Mouse (Mus musculus): ENCODE data around the gene Lrig3. TPM values are rescaled to one million over a fixed set of nuclear protein-coding genes. Genes with fewer than 3 reads are reported as not detected.
A peak's percentile ranks its signal among the peaks of the same experiment; 100 is the strongest.

Gene Lrig3
- polyA plus RNA-seq, 1 experiment from 2014 or later = 23.2 TPM

DNA sequence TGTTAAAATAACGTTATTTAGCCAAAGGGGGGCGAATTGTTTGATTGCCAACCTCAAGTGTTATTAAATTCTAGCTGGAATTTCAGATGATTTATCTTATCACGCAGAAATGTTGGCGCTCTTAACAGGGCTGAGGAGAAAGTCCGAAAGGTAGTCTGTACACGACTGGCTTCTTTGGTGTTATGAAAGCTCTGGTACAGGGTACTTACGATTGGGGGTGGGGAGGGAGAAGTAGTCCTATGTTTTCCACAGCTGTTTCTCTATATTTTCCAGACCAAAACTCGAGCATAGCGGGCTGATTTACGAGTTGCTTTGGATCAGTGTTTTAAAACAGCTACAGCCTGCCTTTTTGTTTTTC, 3.1 kb downstream of the Lrig3 start:
- no peak for DNase-seq (ENCODE audit: low spot score)

DNA sequence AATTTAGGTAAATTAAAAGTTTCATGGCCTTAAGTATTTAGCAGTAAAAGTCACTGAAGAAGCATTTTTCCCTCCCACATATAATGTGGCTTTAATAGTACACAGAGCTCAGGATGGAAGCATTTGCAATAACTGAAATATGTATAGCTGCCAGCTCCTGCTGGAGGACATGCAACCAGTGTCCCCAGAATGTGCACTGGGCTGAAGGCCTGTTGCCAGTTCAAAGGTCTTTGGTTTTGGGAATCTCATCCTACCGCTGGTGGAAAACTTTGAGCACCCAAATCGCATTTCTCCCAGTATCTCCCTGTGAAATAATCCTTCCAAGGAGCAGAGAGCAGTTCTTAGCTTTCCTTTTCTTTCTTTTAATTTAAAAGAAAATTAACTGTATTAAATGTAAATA, 4.1 kb downstream of the Lrig3 start:
- ATAC-seq (ENCODE audit: insufficient read depth, low FRiP score, low TSS enrichment) (no peak), DNase-seq (ENCODE audit: low spot score) (no peak)
- no peak overlapping the region for H3K9ac ChIP-seq (ENCODE audit: low read length)
- peak overlapping the region; percentile 77 for H3K4me2 ChIP-seq (ENCODE audit: low read depth)
- H3K4me1 ChIP-seq (ENCODE audit: control insufficient read depth, insufficient read depth, low read length) = peaks cover 9% of the 10 kb centered on the region; the same call in 1 of the 2 replicates
- H3K36me3 ChIP-seq (ENCODE audit: control insufficient read depth, insufficient read depth, low read length) = no peaks in the 10 kb centered on the region
- H3K27ac ChIP-seq (ENCODE audit: low read depth, low read length) = peak overlapping the region; percentile 67
- peak overlapping the region; percentile 18 for H3K4me3 ChIP-seq (ENCODE audit: low read depth, low read length)
- no peaks in the 10 kb centered on the region for H3K9me3 ChIP-seq (ENCODE audit: control insufficient read depth, low read length)
- 48% methylated on average over 2 of the region's 2 CpGs for WGBS
- no peaks in the 10 kb centered on the region for H3K27me3 ChIP-seq (ENCODE audit: control insufficient read depth, insufficient read depth, low read length)

More for the DNA sequence above, 3.1 kb downstream of the Lrig3 start:
- H3K27ac ChIP-seq (ENCODE audit: low read depth, low read length) = peak overlapping the region; percentile 58; the same call in 1 of the 2 replicates
- peak overlapping the region; percentile 88 for H3K9ac ChIP-seq (ENCODE audit: low read length)
- H3K27me3 ChIP-seq (ENCODE audit: control insufficient read depth, insufficient read depth, low read length) = no peaks in the 10 kb centered on the region
- no peaks in the 10 kb centered on the region for H3K9me3 ChIP-seq (ENCODE audit: control insufficient read depth, low read length)
- WGBS = 21% methylated on average over 10 of the region's 10 CpGs
- peak overlapping the region; percentile 77 for H3K4me2 ChIP-seq (ENCODE audit: low read depth)
- no peaks in the 10 kb centered on the region for H3K36me3 ChIP-seq (ENCODE audit: control insufficient read depth, insufficient read depth, low read length)
- peaks cover 9% of the 10 kb centered on the region; the same call in 1 of the 2 replicates for H3K4me1 ChIP-seq (ENCODE audit: control insufficient read depth, insufficient read depth, low read length)
- no peak for ATAC-seq (ENCODE audit: insufficient read depth, low FRiP score, low TSS enrichment)
- peak overlapping the region; percentile 73 for H3K4me3 ChIP-seq (ENCODE audit: low read depth, low read length)

- Histone ChIP-seq H3K4me3 (ENCODE audit: low read depth, low read length) (peak overlapping the region; percentile 18), H3K27me3 (ENCODE audit: control insufficient read depth, insufficient read depth, low read length) (no peaks in the 10 kb centered on the region), H3K9me3 (ENCODE audit: control insufficient read depth, low read length) (no peaks in the 10 kb centered on the region), H3K4me2 (ENCODE audit: low read depth) (peak overlapping the region; percentile 77), H3K36me3 (ENCODE audit: control insufficient read depth, insufficient read depth, low read length) (no peaks in the 10 kb centered on the region), H3K27ac (ENCODE audit: low read depth, low read length) (peak overlapping the region; percentile 67), H3K9ac (ENCODE audit: low read length) (no peak overlapping the region), H3K4me1 (ENCODE audit: control insufficient read depth, insufficient read depth, low read length) (peaks cover 9% of the 10 kb centered on the region; the same call in 1 of the 2 replicates)
- DNase-seq (ENCODE audit: low spot score) (peak; percentile 45), ATAC-seq (ENCODE audit: insufficient read depth, low FRiP score, low TSS enrichment) (no peak)
- WGBS = 22% methylated on average over 4 of the region's 4 CpGs
Measured at GRCm38 (mm10) chr10:125970500-125970899, 4.5 kb downstream of the Lrig3 start.

GRCm38 (mm10) chr10:125973726-125974125, 7.8 kb downstream of the Lrig3 start:
- no peaks in the 10 kb centered on the region for H3K36me3 ChIP-seq (ENCODE audit: control insufficient read depth, insufficient read depth, low read length)
- 52% methylated on average over 7 of the region's 7 CpGs for WGBS
- H3K27me3 ChIP-seq (ENCODE audit: control insufficient read depth, insufficient read depth, low read length) = no peaks in the 10 kb centered on the region
- no peak overlapping the region for H3K4me2 ChIP-seq (ENCODE audit: low read depth)
- no peak overlapping the region for H3K9ac ChIP-seq (ENCODE audit: low read length)
- DNase-seq (ENCODE audit: low spot score) = no peak
- H3K4me3 ChIP-seq (ENCODE audit: low read depth, low read length) = no peak overlapping the region
- H3K9me3 ChIP-seq (ENCODE audit: control insufficient read depth, low read length) = no peaks in the 10 kb centered on the region
- no peak for ATAC-seq (ENCODE audit: insufficient read depth, low FRiP score, low TSS enrichment)
- no peak overlapping the region for H3K27ac ChIP-seq (ENCODE audit: low read depth, low read length)
- peaks cover 9% of the 10 kb centered on the region; the same call in 1 of the 2 replicates for H3K4me1 ChIP-seq (ENCODE audit: control insufficient read depth, insufficient read depth, low read length)

GRCm38 (mm10) chr10:125981938-125982337, 16.0 kb downstream of the Lrig3 start:
- 93% methylated on average over 5 of the region's 5 CpGs for WGBS
- ATAC-seq (ENCODE audit: insufficient read depth, low FRiP score, low TSS enrichment) (no peak), DNase-seq (ENCODE audit: low spot score) (no peak)
- Histone ChIP-seq H3K27ac (ENCODE audit: low read depth, low read length) (no peak overlapping the region), H3K27me3 (ENCODE audit: control insufficient read depth, insufficient read depth, low read length) (no peaks in the 10 kb centered on the region), H3K36me3 (ENCODE audit: control insufficient read depth, insufficient read depth, low read length) (no peaks in the 10 kb centered on the region), H3K4me3 (ENCODE audit: low read depth, low read length) (no peak overlapping the region), H3K9ac (ENCODE audit: low read length) (no peak overlapping the region), H3K9me3 (ENCODE audit: control insufficient read depth, low read length) (no peaks in the 10 kb centered on the region), H3K4me2 (ENCODE audit: low read depth) (no peak overlapping the region), H3K4me1 (ENCODE audit: control insufficient read depth, insufficient read depth, low read length) (no peaks in the 10 kb centered on the region)

DNA sequence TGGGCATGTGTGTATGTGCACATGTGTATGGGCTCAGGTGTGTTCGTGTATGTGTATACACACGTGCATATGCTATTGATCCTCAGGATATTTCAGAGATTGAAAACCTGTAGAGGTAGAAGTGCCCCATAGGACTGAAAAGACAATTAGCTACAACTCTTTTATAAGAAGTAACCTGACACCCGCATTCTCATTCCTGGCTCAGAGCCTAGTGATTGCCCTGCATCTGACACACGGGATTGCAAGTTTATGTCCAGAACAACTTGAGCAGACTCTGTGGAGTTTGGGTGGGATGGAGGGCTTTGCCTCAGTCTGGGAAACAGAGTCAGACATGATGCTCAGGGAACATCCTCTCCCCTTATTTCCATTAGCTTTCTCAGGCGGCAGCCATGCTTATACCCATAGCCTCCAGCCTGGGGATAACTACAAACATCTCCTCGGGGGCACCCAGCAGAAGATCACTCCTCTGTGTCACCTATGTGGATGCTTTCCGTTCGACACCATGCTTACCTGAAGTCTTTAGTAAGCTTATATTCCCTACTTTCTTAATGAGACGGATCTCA, 18.6 kb downstream of the Lrig3 start:
- H3K4me3 ChIP-seq (ENCODE audit: low read depth, low read length) = no peak overlapping the region
- H3K4me2 ChIP-seq (ENCODE audit: low read depth) = no peak overlapping the region
- peaks cover 2% of the 10 kb centered on the region; the same call in 1 of the 2 replicates for H3K36me3 ChIP-seq (ENCODE audit: control insufficient read depth, insufficient read depth, low read length)
- no peak overlapping the region for H3K27ac ChIP-seq (ENCODE audit: low read depth, low read length)
- DNase-seq (ENCODE audit: low spot score) (no peak), ATAC-seq (ENCODE audit: insufficient read depth, low FRiP score, low TSS enrichment) (no peak)
- no peak overlapping the region for H3K9ac ChIP-seq (ENCODE audit: low read length)
- 81% methylated on average over 9 of the region's 9 CpGs for WGBS
- H3K27me3 ChIP-seq (ENCODE audit: control insufficient read depth, insufficient read depth, low read length) = no peaks in the 10 kb centered on the region
- H3K4me1 ChIP-seq (ENCODE audit: control insufficient read depth, insufficient read depth, low read length) = no peaks in the 10 kb centered on the region
- no peaks in the 10 kb centered on the region for H3K9me3 ChIP-seq (ENCODE audit: control insufficient read depth, low read length)

DNA sequence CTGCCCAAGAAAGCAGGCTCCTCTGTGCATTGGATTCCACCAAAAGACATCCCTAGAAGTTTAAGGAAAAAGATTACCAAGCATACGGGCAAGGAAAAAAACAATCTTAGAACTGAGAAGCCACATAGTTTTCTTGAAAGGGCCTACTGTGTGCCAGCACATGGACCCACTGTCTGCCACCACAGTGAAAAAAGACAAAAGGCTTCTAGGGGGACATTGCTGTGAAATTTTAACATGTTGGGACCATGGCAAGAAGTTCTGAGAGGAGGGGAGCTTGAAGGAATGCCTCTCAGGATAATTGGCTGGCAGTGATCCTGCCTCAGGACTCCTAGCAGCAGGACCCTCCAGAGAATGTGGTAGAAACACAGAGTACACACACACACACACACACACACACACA, 19.8 kb downstream of the Lrig3 start:
- H3K9me3 ChIP-seq (ENCODE audit: control insufficient read depth, low read length) = no peaks in the 10 kb centered on the region
- 97% methylated on average over 1 of the region's 1 CpGs for WGBS
- no peak for ATAC-seq (ENCODE audit: insufficient read depth, low FRiP score, low TSS enrichment)
- no peak overlapping the region for H3K4me2 ChIP-seq (ENCODE audit: low read depth)
- no peak overlapping the region for H3K27ac ChIP-seq (ENCODE audit: low read depth, low read length)
- H3K36me3 ChIP-seq (ENCODE audit: control insufficient read depth, insufficient read depth, low read length) = peaks cover 2% of the 10 kb centered on the region; the same call in 1 of the 2 replicates
- H3K4me3 ChIP-seq (ENCODE audit: low read depth, low read length) = no peak overlapping the region
- H3K9ac ChIP-seq (ENCODE audit: low read length) = no peak overlapping the region
- no peaks in the 10 kb centered on the region for H3K4me1 ChIP-seq (ENCODE audit: control insufficient read depth, insufficient read depth, low read length)
- no peak for DNase-seq (ENCODE audit: low spot score)
- H3K27me3 ChIP-seq (ENCODE audit: control insufficient read depth, insufficient read depth, low read length) = no peaks in the 10 kb centered on the region

DNA sequence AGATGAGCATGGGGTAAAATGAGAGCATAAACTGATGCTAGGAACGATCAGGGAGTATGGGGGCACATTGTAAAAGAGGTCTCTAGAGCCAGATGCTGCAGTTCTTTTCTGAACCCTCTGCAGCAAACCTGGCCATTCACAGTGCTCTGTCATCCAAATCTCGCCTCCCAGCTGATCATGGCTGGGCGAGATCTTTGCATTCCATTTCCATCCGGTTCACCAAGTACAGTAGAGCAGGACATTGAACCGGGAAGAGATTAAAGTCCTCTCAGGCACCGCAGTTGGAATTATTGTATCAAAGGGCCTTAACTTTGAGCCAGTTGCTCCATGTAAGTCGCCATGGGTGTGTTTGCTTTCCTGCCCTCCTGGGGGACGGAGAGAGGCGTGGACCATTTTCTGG, 20.5 kb downstream of the Lrig3 start:
- no peaks in the 10 kb centered on the region for H3K27me3 ChIP-seq (ENCODE audit: control insufficient read depth, insufficient read depth, low read length)
- H3K27ac ChIP-seq (ENCODE audit: low read depth, low read length) = no peak overlapping the region
- peaks cover 2% of the 10 kb centered on the region; the same call in 1 of the 2 replicates for H3K36me3 ChIP-seq (ENCODE audit: control insufficient read depth, insufficient read depth, low read length)
- no peak overlapping the region for H3K9ac ChIP-seq (ENCODE audit: low read length)
- WGBS = 88% methylated on average over 9 of the region's 9 CpGs
- no peak overlapping the region for H3K4me2 ChIP-seq (ENCODE audit: low read depth)
- DNase-seq (ENCODE audit: low spot score) (no peak), ATAC-seq (ENCODE audit: insufficient read depth, low FRiP score, low TSS enrichment) (no peak)
- no peak overlapping the region for H3K4me3 ChIP-seq (ENCODE audit: low read depth, low read length)
- H3K4me1 ChIP-seq (ENCODE audit: control insufficient read depth, insufficient read depth, low read length) = no peaks in the 10 kb centered on the region
- H3K9me3 ChIP-seq (ENCODE audit: control insufficient read depth, low read length) = no peaks in the 10 kb centered on the region

- Histone ChIP-seq H3K4me2 (ENCODE audit: low read depth) (no peak overlapping the region), H3K4me3 (ENCODE audit: low read depth, low read length) (no peak overlapping the region), H3K4me1 (ENCODE audit: control insufficient read depth, insufficient read depth, low read length) (no peaks in the 10 kb centered on the region), H3K27ac (ENCODE audit: low read depth, low read length) (no peak overlapping the region), H3K27me3 (ENCODE audit: control insufficient read depth, insufficient read depth, low read length) (no peaks in the 10 kb centered on the region), H3K9ac (ENCODE audit: low read length) (no peak overlapping the region), H3K9me3 (ENCODE audit: control insufficient read depth, low read length) (no peaks in the 10 kb centered on the region), H3K36me3 (ENCODE audit: control insufficient read depth, insufficient read depth, low read length) (peaks cover 2% of the 10 kb centered on the region; the same call in 1 of the 2 replicates)
- ATAC-seq (ENCODE audit: insufficient read depth, low FRiP score, low TSS enrichment) = no peak
- DNase-seq (ENCODE audit: low spot score) = no peak
- 89% methylated on average over 6 of the region's 6 CpGs for WGBS
Measured at GRCm38 (mm10) chr10:125987307-125987706, 21.3 kb downstream of the Lrig3 start.
